Mouse (Mus musculus): Measurements from ENCODE around the gene Ankrd34a. TPM values are rescaled to one million over a fixed set of nuclear protein-coding genes. Genes with fewer than 3 reads are reported as not detected.

The Ankrd34a gene
- polyA plus RNA-seq, 1 experiment from 2014 or later, result not detected

DNA sequence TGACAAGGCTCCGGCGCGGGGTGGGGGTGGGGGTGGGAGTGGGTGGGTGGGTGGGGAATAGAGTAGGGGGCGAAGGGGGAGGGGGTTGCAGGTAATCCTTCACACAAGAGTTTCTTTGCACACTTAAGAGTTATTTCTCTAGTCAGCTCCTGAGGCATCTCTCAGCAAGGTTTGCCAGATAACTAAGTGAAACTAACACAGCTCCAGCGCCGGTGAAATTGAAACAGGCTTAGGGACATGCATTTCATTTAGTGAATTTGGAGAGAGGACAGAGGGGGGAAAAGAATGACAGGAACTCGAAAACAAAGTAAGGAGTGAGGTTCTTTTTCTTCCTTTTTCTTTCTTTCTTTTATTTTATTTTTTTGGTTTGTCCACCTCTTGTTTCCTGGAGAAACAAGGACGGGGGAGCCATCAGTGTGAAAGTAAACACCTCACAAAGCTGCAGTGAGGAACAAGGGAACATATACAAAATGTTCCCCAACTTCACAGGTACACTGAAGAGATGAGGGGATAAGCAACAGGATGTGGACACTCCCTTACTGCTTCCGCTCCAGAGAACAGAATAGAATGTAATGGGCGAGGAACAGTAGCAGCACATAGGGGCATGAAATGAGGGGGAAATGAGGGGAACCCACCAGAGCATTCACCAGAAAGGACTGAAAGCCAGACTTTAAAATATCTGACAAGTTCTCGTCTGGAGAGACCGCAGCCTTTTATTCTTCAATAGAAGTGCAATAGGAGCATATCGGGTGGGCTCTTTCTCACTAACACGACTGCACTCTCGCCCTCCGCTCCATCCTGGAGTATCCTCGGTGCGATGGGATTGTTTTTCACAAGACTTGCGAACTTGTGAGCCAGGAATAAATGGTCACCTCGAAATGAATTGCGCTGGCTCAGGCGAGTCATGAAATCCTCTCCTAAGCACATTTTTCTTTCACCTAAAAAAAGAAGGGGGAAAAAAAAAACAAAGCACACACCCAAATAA, 39.5 kb upstream of the Ankrd34a start:
- Histone ChIP-seq H3K27me3 (ENCODE audit: insufficient read depth, low read length) (no peaks in the 10 kb centered on the region), H3K4me2 (ENCODE audit: low read depth, low read length) (peak overlapping the region; percentile 83), H3K27ac (ENCODE audit: low read depth) (peak overlapping the region; percentile 99), H3K9me3 (ENCODE audit: low read length) (no peaks in the 10 kb centered on the region), H3K4me1 (ENCODE audit: insufficient read depth) (peaks cover 17% of the 10 kb centered on the region), H3K4me3 (ENCODE audit: low read depth, low read length) (peak overlapping the region; percentile 91), H3K9ac (replicated peaks) (peak overlapping the region; percentile 86), H3K36me3 (replicated peaks; ENCODE audit: insufficient read depth, low read length) (peaks cover 25% of the 10 kb centered on the region)
- DNase-seq (peak; percentile 26), ATAC-seq (no peak)
- WGBS (ENCODE audit: insufficient replicate concordance), result 3% methylated on average over 22 of the region's 22 CpGs
- TF ChIP-seq CTCF (IDR thresholded peaks at IDR 0.05; ENCODE audit: low read depth) (no peak), EP300 (IDR thresholded peaks at IDR 0.05; ENCODE audit: low read depth) (no peak)

DNA sequence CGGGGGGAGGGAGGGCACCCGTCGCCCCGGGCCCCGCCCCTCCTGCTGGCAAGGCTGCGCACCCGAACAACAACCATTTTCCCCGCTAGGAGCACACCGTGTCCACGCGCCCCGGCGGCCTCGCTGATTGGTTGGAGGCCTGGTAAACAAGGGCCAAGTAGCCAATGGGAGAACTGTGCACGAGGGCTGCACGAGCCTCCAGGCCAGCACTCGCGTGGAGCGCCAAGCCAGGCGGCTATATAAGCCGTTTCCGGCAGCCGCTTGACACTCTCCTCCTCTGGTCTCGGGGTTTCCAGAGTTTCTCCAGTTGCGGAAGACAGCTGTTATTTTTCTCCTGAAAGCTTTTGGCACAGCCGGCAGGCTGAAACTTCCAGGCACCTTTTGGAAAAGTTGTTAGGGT, 38.7 kb upstream of the Ankrd34a start, which contains the start of gene Txnip:
Txnip (plus strand) TSS at position 264 of the 400 bp plus-strand sequence.
- H3K27me3 ChIP-seq (ENCODE audit: insufficient read depth, low read length), result no peaks in the 10 kb centered on the region
- peak within 1 kb of the TSS; percentile 83 for H3K4me2 ChIP-seq (ENCODE audit: low read depth, low read length)
- H3K27ac ChIP-seq (ENCODE audit: low read depth), result peak within 1 kb of the TSS; percentile 99
- peaks cover 16% of the 10 kb centered on the region; the same call in 1 of the 2 replicates for H3K4me1 ChIP-seq (ENCODE audit: insufficient read depth)
- peaks cover 25% of the 10 kb centered on the region for H3K36me3 ChIP-seq (replicated peaks; ENCODE audit: insufficient read depth, low read length)
- WGBS (ENCODE audit: insufficient replicate concordance), result 3% methylated on average over 26 of the region's 26 CpGs
- peak; percentile 78 for ATAC-seq
- DNase-seq, result peak; percentile 100
- H3K9me3 ChIP-seq (ENCODE audit: low read length), result no peaks in the 10 kb centered on the region
- H3K4me3 ChIP-seq (ENCODE audit: low read depth, low read length), result peak within 1 kb of the TSS; percentile 91
- TF ChIP-seq CTCF (IDR thresholded peaks at IDR 0.05; ENCODE audit: low read depth) (peak; percentile 64), EP300 (IDR thresholded peaks at IDR 0.05; ENCODE audit: low read depth) (peak; percentile 90)
- peak within 1 kb of the TSS; percentile 98 for H3K9ac ChIP-seq (replicated peaks)

DNA sequence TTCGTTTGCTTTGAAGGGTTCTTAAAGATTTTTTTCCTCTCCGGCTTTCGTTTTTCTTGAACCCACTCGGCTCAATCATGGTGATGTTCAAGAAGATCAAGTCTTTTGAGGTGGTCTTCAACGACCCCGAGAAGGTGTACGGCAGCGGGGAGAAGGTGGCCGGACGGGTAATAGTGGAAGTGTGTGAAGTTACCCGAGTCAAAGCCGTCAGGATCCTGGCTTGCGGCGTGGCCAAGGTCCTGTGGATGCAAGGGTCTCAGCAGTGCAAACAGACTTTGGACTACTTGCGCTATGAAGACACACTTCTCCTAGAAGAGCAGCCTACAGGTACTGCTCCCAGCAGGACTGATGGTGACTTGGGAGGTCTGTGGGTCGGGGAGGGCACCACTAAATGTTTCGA, 38.3 kb upstream of the Ankrd34a start:
- Histone ChIP-seq H3K27me3 (ENCODE audit: insufficient read depth, low read length) (no peaks in the 10 kb centered on the region), H3K4me1 (ENCODE audit: insufficient read depth) (peaks cover 16% of the 10 kb centered on the region; the same call in 1 of the 2 replicates), H3K9me3 (ENCODE audit: low read length) (no peaks in the 10 kb centered on the region), H3K36me3 (replicated peaks; ENCODE audit: insufficient read depth, low read length) (peaks cover 25% of the 10 kb centered on the region), H3K9ac (replicated peaks) (peak overlapping the region; percentile 98), H3K27ac (ENCODE audit: low read depth) (peak overlapping the region; percentile 99), H3K4me3 (ENCODE audit: low read depth, low read length) (peak overlapping the region; percentile 91), H3K4me2 (ENCODE audit: low read depth, low read length) (peak overlapping the region; percentile 70)
- ATAC-seq, result no peak
- 0% methylated on average over 17 of the region's 17 CpGs for WGBS (ENCODE audit: insufficient replicate concordance)
- no peak for TF ChIP-seq EP300 (IDR thresholded peaks at IDR 0.05; ENCODE audit: low read depth)
- TF ChIP-seq CTCF (IDR thresholded peaks at IDR 0.05; ENCODE audit: low read depth), result no peak
- peak; percentile 62 for DNase-seq

DNA sequence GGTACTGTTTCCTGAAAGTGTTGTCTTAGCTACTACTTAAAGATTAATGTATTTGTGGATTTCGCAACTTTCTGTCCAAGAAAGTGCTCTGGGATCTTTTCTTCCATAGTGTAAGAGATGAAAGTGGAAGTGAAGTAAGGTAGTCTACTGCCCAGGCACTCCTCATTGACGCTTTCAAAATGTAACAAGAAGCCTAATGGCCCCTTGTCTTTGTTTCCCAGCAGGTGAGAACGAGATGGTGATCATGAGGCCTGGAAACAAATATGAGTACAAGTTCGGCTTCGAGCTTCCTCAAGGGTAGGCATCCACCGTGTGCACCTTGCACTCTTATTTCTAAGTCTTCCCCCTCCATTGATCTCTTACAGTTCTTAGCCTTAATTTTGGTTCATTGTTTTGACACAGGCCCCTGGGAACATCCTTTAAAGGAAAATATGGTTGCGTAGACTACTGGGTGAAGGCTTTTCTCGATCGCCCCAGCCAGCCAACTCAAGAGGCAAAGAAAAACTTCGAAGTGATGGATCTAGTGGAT, 37.7 kb upstream of the Ankrd34a start:
- ATAC-seq, result no peak
- peak overlapping the region; percentile 99 for H3K27ac ChIP-seq (ENCODE audit: low read depth)
- H3K9me3 ChIP-seq (ENCODE audit: low read length), result no peaks in the 10 kb centered on the region
- H3K36me3 ChIP-seq (replicated peaks; ENCODE audit: insufficient read depth, low read length), result peaks cover 25% of the 10 kb centered on the region
- no peak for DNase-seq
- WGBS (ENCODE audit: insufficient replicate concordance), result 15% methylated on average over 10 of the region's 10 CpGs
- no peaks in the 10 kb centered on the region for H3K27me3 ChIP-seq (ENCODE audit: insufficient read depth, low read length)
- H3K9ac ChIP-seq (replicated peaks), result peak overlapping the region; percentile 98
- H3K4me2 ChIP-seq (ENCODE audit: low read depth, low read length), result peak overlapping the region; percentile 70
- TF ChIP-seq EP300 (IDR thresholded peaks at IDR 0.05; ENCODE audit: low read depth) (peak; percentile 25; the same call in 1 of the 2 replicates), CTCF (IDR thresholded peaks at IDR 0.05; ENCODE audit: low read depth) (no peak)
- peak overlapping the region; percentile 91 for H3K4me3 ChIP-seq (ENCODE audit: low read depth, low read length)
- H3K4me1 ChIP-seq (ENCODE audit: insufficient read depth), result peaks cover 18% of the 10 kb centered on the region

DNA sequence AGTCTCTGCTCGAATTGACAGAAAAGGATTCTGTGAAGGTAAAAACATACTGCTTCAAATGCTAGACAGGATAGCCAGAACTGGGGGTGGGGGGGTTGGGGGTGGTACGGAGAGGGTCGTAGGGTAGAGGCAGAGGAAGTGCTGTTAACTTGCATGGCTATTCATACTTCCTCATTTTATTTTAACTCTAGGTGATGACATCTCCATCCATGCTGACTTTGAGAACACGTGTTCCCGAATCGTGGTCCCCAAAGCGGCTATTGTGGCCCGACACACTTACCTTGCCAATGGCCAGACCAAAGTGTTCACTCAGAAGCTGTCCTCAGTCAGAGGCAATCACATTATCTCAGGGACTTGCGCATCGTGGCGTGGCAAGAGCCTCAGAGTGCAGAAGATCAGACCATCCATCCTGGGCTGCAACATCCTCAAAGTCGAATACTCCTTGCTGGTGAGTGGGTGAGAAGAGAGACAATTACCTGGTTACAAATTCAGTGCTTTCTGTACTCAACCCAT, 37.0 kb upstream of the Ankrd34a start:
- H3K27me3 ChIP-seq (ENCODE audit: insufficient read depth, low read length), result no peaks in the 10 kb centered on the region
- 28% methylated on average over 12 of the region's 12 CpGs for whole genome bisulfite sequencing (ENCODE audit: insufficient replicate concordance)
- TF ChIP-seq CTCF (IDR thresholded peaks at IDR 0.05; ENCODE audit: low read depth) (no peak), EP300 (IDR thresholded peaks at IDR 0.05; ENCODE audit: low read depth) (no peak)
- H3K4me2 ChIP-seq (ENCODE audit: low read depth, low read length), result peak overlapping the region; percentile 70
- H3K4me1 ChIP-seq (ENCODE audit: insufficient read depth), result peaks cover 19% of the 10 kb centered on the region
- DNase-seq (peak; percentile 61), ATAC-seq (no peak)
- peak overlapping the region; percentile 91 for H3K4me3 ChIP-seq (ENCODE audit: low read depth, low read length)
- H3K9ac ChIP-seq (replicated peaks), result peak overlapping the region; percentile 98
- H3K36me3 ChIP-seq (replicated peaks; ENCODE audit: insufficient read depth, low read length), result peaks cover 25% of the 10 kb centered on the region
- no peaks in the 10 kb centered on the region for H3K9me3 ChIP-seq (ENCODE audit: low read length)
- H3K27ac ChIP-seq (ENCODE audit: low read depth), result peak overlapping the region; percentile 99
